Mouse (Mus musculus) Patski (cell line): ENCODE data around the gene Hbs1l. TPM values are rescaled to one million over a fixed set of nuclear protein-coding genes. Genes with fewer than 3 reads are reported as not detected.
A peak's percentile ranks its signal among the peaks of the same experiment; 100 is the strongest.

Experiments used
- ATAC-seq: fragments of 100-300 bp; one replicate; pipeline ENCODE4 v1.8.0; 2021
- CTCF ChIA-PET: fragments of 350-600 bp; sonication (Branson Sonifier 250); formaldehyde crosslinking; loops from one replicate; lab custom pipeline; 2022; ENCODE audit warnings: inconsistent platforms; lab: Charles Lee
- POLR2A ChIA-PET: fragments of 350-600 bp; sonication (Branson Sonifier 250); formaldehyde crosslinking; loops from one replicate; lab custom pipeline; 2022; ENCODE audit warnings: antibody characterized with exemption, inconsistent platforms; lab: Charles Lee
- DNase-seq: peaks from one replicate; pipeline ENCODE4 v3.0.0-alpha.2; 2011; ENCODE audit warnings: low read depth, low spot score
- H3K27me3 ChIP-seq: fragments of 371-371 bp; one replicate; pipeline ENCODE4 v1.5.1; 2021
- CTCF ChIP-seq: fragments of 100-300 bp; IDR thresholded peaks from one replicate; pipeline ENCODE4 v1.5.1; 2021
- in situ Hi-C: fragments of 300-500 bp; cut with MboI; formaldehyde crosslinking; loops from 3 replicates; pipeline ENCODE4 v1.11.1; 2018; ENCODE audit warnings: low pct_unique_long_range_greater_than_20kb, mixed read lengths
- polyA plus RNA-seq: library from polyadenylated mRNA; unstranded; gene quantifications from one replicate; pipeline ENCODE4 v1.2.3, GENCODE M21; 2021

The Hbs1l gene
- polyA plus RNA-seq = 64.6 TPM

DNA sequence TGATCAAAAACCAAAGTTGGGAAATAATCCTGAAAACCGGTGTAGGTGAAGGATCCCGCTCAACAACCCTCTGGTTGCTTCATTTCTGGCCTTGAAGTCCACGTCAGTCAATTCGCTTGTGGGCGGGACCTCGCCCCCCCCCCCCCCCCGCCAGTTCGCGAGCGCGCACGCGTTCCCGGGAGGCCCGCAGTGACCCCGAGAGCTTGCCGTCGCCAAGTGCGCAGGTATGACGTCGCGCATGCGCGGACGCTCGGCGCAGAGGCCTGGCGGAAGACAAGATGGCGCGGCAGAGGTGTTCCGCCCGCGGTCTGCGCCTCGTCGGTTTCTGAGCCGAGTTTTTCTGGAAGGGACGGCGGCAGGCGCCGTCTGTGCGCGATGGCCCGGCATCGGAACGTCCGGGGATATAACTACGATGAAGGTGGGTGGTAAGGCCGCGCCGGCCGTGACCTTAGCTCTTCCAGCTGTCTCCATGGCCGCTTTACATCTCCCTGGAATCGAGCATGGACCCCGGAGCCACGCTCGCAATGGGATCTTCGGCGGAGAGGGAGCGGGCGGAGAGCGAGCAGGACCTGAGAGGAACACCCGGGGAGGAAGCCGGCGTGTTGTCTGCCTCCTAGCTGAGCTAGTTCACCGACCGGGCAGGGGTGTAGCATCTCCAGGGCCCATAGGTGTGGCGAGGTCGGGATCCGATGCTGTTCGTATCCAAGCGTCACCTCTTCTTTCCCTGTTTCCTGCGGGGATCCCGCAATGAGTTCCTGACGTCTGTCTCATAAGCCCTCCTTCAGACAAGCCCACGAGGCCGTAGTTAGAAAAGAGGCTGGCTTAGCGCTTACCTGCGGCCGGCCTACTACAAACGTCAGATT is at the start of gene Hbs1l:
Hbs1l (plus strand) TSS at position 221 of the 863 bp plus-strand sequence.
- H3K27me3 ChIP-seq = no peaks in the 10 kb centered on the region

DNA sequence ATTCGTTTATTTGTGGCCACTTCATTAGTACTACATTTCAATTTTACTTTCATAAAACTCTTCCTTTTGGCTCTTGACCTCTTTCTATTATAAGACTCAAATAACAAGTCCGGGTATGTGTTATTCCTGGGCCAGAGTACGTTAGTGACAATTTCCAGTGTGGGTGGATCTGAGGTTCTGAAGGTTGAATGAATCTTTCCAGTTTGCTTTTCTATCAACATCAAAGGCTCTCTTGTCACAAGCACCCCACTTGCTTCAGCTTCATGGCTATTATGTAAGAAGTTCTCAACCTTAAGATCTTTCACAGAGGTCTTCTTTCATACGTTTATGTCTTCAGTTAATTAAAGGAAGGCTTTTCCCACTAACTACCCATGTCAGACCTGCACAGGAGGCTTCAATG is 47.2 kb upstream of the Hbs1l start:
- peaks cover 28% of the 10 kb centered on the region for H3K27me3 ChIP-seq
- DNase-seq (no peak), ATAC-seq (no peak)
- CTCF ChIA-PET = interaction anchor here (0.7 kb wide), 1 partner anchor 18 kb away, joined by 3 read pairs; no protein-coding TSS in a partner anchor
- TF ChIP-seq CTCF = no peak
- POLR2A ChIA-PET = no interaction called here
- in situ Hi-C loops = no loop called here

More for the DNA sequence above, at the start of gene Hbs1l:
- DNase-seq (peak; percentile 33), ATAC-seq (peak; percentile 95)
- ChIA-PET CTCF (interaction anchor here (1.1 kb wide), 2 partner anchors 9 to 37 kb away, joined by 3 read pairs; no protein-coding TSS in a partner anchor), POLR2A (no interaction called here)
- in situ Hi-C loops = no loop called here
- no peak for TF ChIP-seq CTCF

- POLR2A ChIA-PET = interaction anchor here (1.2 kb wide), 1 partner anchor 8 kb away, joined by 3 read pairs; no protein-coding TSS in a partner anchor
- DNase-seq = no peak
- in situ Hi-C loops = no loop called here
- no peak for TF ChIP-seq CTCF
- no peak for ATAC-seq
- CTCF ChIA-PET = no interaction called here
- H3K27me3 ChIP-seq = peaks cover 20% of the 10 kb centered on the region
These were observed 43.8 kb upstream of the Hbs1l start for GRCm38 (mm10) chr10:21251881-21252534.

DNA sequence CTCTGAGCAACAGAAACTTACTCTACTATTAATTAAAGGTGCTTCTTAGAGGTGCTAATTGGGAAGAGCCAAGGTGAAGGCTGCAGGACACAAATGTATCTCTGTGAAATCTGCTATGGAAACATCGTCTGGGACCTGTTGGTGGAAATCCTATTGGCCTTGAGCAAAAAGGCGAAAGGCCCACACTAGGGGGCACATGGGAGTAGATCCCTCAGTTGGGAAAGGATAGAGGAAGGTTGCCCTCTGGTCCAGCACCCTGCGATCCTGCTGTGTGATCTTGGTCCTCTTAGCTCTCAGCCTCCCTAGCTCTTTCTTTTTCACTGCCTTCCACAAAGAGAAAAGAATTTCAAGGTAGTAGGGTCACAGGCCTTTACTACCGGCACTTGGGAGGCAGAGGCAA is 43.0 kb upstream of the Hbs1l start:
- in situ Hi-C loops = no loop called here
- DNase-seq (no peak), ATAC-seq (no peak)
- ChIA-PET POLR2A (interaction anchor here (1.2 kb wide), 1 partner anchor 7 kb away, joined by 3 read pairs; no protein-coding TSS in a partner anchor), CTCF (no interaction called here)
- TF ChIP-seq CTCF = peak; percentile 24
- peaks cover 15% of the 10 kb centered on the region for H3K27me3 ChIP-seq

DNA sequence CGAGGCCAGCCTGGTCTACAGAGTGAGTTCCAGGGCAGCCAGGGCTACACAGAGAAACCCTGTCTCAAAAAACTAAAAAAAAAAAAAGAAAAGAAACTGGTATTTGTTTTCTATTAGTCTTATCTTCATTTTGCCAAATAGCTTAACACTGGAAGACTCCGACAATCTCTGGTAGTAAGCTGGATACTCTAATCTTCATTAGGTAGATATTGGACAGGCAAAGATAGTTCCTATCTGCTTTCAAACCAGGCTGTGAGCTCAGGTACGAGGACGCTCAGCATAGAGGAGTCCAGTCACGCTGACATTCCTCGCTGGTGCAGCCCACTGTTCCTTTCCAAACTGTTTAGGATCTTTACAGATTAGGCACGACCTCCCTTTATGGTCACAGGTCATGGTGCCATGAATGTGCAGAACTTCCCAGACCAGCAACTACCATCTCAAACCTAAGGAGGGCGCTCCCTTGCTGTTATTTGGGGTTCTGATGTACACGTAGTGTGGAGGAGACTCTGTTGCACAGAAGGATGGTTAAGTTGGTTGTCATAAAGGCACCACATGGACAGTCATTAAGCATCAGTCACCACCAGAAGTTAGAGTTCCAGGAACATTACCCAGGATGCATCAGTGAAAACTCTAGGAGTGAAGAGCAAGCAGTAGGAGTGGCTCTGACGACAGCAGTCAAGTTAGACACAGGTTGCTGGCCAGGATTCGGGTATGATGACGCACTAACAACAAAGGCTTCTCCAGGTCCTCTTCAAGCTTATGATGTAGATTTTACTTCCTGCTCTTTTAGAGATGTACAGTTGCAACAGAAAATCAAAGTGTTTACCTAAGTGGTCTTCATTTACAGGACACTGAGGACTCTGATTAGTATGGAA is 41.3 kb upstream of the Hbs1l start:
- in situ Hi-C loops = no loop called here
- ATAC-seq (no peak), DNase-seq (no peak)
- CTCF ChIA-PET = no interaction called here
- H3K27me3 ChIP-seq = peaks cover 7% of the 10 kb centered on the region
- POLR2A ChIA-PET = no interaction called here
- TF ChIP-seq CTCF = peak; percentile 12

GRCm38 (mm10) chr10:21257244-21257643 is 38.5 kb upstream of the Hbs1l start:
- ChIA-PET POLR2A (no interaction called here), CTCF (interaction anchor here (0.8 to 1.2 kb wide), 2 partner anchors 14 to 86 kb away, joined by 3 read pairs; no protein-coding TSS in a partner anchor)
- in situ Hi-C loops = no loop called here
- peaks cover 18% of the 10 kb centered on the region for H3K27me3 ChIP-seq
- ATAC-seq (no peak), DNase-seq (no peak)
- peak; percentile 40 for TF ChIP-seq CTCF

- TF ChIP-seq CTCF = no peak
- no peak for ATAC-seq
- CTCF ChIA-PET = no interaction called here
- POLR2A ChIA-PET = interaction anchor here (1.1 kb wide), 1 partner anchor 8 kb away, joined by 3 read pairs; no protein-coding TSS in a partner anchor
- in situ Hi-C loops = no loop called here
- DNase-seq = no peak
- peaks cover 22% of the 10 kb centered on the region for H3K27me3 ChIP-seq
These were observed 36.1 kb upstream of the Hbs1l start for GRCm38 (mm10) chr10:21259649-21260048.

GRCm38 (mm10) chr10:21265188-21265587 is 30.6 kb upstream of the Hbs1l start:
- H3K27me3 ChIP-seq = peaks cover 39% of the 10 kb centered on the region
- DNase-seq (no peak), ATAC-seq (no peak)
- ChIA-PET POLR2A (no interaction called here), CTCF (no interaction called here)
- in situ Hi-C loops = no loop called here
- TF ChIP-seq CTCF = no peak

DNA sequence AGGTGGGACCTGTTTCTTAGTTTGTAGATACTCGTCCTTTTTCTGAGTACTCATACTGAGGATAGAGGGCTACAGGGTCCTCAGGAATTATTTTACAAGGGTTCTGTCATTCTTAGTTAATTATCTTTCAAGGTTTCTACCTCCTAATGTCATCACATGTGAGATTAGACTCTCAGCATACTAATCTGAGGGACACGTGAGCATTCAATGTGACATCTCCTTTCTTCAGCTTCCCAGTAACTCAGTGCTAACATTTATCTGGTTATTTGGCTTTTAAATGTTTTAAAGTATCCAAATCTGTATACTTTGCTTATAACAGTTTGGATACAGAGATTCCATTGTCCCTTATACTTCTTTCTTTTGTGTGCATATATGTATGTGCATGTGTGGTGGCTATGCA is 28.3 kb upstream of the Hbs1l start:
- POLR2A ChIA-PET = no interaction called here
- TF ChIP-seq CTCF = no peak
- CTCF ChIA-PET = no interaction called here
- H3K27me3 ChIP-seq = peaks cover 40% of the 10 kb centered on the region
- DNase-seq (no peak), ATAC-seq (no peak)
- in situ Hi-C loops = no loop called here

- DNase-seq (no peak), ATAC-seq (no peak)
- in situ Hi-C loops = no loop called here
- CTCF ChIA-PET = no interaction called here
- POLR2A ChIA-PET = no interaction called here
- H3K27me3 ChIP-seq = peaks cover 40% of the 10 kb centered on the region
- TF ChIP-seq CTCF = no peak
These were observed 26.9 kb upstream of the Hbs1l start for GRCm38 (mm10) chr10:21268786-21269410.
